Mouse (Mus musculus) forebrain, postnatal 0 days (tissue): ENCODE data around the gene Ryr2. TPM values are rescaled to one million over a fixed set of nuclear protein-coding genes. Genes with fewer than 3 reads are reported as not detected.
A peak's percentile ranks its signal among the peaks of the same experiment; 100 is the strongest.

Experiments
- ATAC-seq: fragments of 200-750 bp; cut with Nextera tagmentation; 2 replicates; pipeline ENCODE4 v1.8.0; 2017; ENCODE audit warnings: mild to moderate bottlenecking, moderate library complexity
- DNase-seq: peaks from one replicate; pipeline ENCODE4 v3.0.0-alpha.2; 2015
- H3K27ac ChIP-seq: fragments of 300-500 bp; sonication (generic); 2 replicates; pipeline ENCODE4 v1.5.1; 2014; ENCODE audit warnings: low read depth, mild to moderate bottlenecking, antibody characterized with exemption, low read length, moderate library complexity, mixed read lengths
- H3K27me3 ChIP-seq: fragments of 300-500 bp; sonication (generic); 2 replicates; pipeline ENCODE4 v1.6.1; 2014; ENCODE audit warnings: mild to moderate bottlenecking, low read length, mixed read lengths; ENCODE audit not compliant: insufficient read depth
- H3K36me3 ChIP-seq: fragments of 300-500 bp; sonication (generic); 2 replicates; pipeline ENCODE4 v1.6.1; 2014; ENCODE audit warnings: mild to moderate bottlenecking, moderate library complexity; ENCODE audit not compliant: insufficient read depth
- H3K4me1 ChIP-seq: fragments of 300-500 bp; sonication (generic); 2 replicates; pipeline ENCODE4 v1.6.1; 2014; ENCODE audit warnings: antibody characterized with exemption; ENCODE audit not compliant: insufficient read depth
- H3K4me2 ChIP-seq: fragments of 300-500 bp; sonication (generic); 2 replicates; pipeline ENCODE4 v1.6.1; 2014; ENCODE audit warnings: low read depth, mild to moderate bottlenecking, moderate library complexity
- H3K4me3 ChIP-seq: fragments of 300-500 bp; sonication (generic); 2 replicates; pipeline ENCODE4 v1.5.1; 2014; ENCODE audit warnings: low read depth, low read length, mixed read lengths
- H3K9ac ChIP-seq: fragments of 300-500 bp; sonication (generic); 2 replicates; pipeline ENCODE4 v1.6.1; 2014; ENCODE audit warnings: mild to moderate bottlenecking
- H3K9me3 ChIP-seq: fragments of 300-500 bp; sonication (generic); 2 replicates; pipeline ENCODE4 v1.6.1; 2016; ENCODE audit warnings: low read length
- CTCF ChIP-seq: sonication (generic); IDR thresholded peaks from 2 replicates; pipeline ENCODE4 v1.5.1; 2016; ENCODE audit warnings: antibody characterized with exemption, control low read depth, low read depth
- WGBS: fragments of 180-500 bp; shearing (Covaris S2); extraction: QIAGEN DNeasy Blood & Tissue Kit; methylation state at CpG from one replicate; pipeline ENCODE4 v1.1.7; 2014; 5-methylcytosine and 5-hydroxymethylcytosine counted together
- polyA plus RNA-seq: library from polyadenylated mRNA; unstranded; fragments of >200 nt; fragmentation: Nextera tagmentation; extraction: Ambion mirVana; gene quantifications from 2 replicates; pipeline ENCODE4 v1.2.1, GENCODE M21; 2015
- total RNA-seq: library from RNA; depleted of rRNA; stranded (reverse); fragments of >200 nt; gene quantifications from 2 replicates; pipeline ENCODE4 v1.2.3, GENCODE M21; 2014

The Ryr2 gene
- total and polyA plus RNA-seq, 2 experiments from 2014 or later, result 2.1 to 22.8 TPM

DNA sequence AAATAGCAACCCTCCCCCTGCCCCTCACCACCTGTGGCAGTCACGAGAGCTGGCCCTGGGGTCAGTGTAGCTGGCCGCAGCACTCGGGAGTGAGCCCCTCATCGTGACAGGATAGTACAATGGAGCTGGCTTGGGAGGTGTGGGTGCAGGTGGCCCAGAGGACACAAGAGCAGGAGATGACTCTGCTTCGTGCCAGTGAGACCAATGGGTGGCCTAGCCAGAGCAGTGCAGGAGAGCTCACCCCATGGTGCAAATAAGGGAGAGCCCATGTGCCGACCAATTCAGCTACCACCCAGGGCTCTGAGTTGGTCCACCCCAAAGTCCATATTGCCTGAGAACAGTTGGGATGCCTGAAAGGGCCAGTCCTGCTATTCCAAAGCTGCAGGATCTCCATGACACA, 31.8 kb downstream of the Ryr2 start:
- no peak overlapping the region for H3K27ac ChIP-seq
- no peak overlapping the region for H3K4me2 ChIP-seq
- no peaks in the 10 kb centered on the region for H3K9me3 ChIP-seq
- ATAC-seq (no peak), DNase-seq (no peak)
- no peaks in the 10 kb centered on the region for H3K36me3 ChIP-seq
- no peaks in the 10 kb centered on the region for H3K4me1 ChIP-seq
- WGBS, result 90% methylated on average over 6 of the region's 6 CpGs
- no peak for TF ChIP-seq CTCF
- H3K4me3 ChIP-seq, result no peak overlapping the region
- H3K9ac ChIP-seq, result no peak overlapping the region
- H3K27me3 ChIP-seq, result no peaks in the 10 kb centered on the region

DNA sequence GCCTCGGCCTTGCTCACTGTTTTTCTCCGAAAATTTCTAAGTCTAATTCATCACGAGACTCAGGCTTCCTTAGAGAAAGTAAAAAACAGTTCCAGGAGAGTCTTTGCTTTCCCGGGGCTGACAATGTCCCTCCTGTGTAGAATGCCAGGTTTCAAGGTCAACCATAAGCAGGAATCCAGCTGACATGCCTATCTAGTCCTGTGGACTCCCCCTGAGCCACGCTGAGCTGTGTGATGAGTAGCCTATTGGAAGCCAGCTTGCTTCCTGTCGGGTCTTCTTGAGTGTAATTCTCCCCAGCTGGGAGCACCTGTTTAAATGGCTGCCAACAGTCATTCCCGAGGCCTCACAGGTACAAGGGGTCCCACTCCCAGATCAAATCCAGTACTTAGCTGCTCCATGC, 34.2 kb downstream of the Ryr2 start:
- Histone ChIP-seq H3K4me2 (no peak overlapping the region), H3K9ac (no peak overlapping the region), H3K36me3 (no peaks in the 10 kb centered on the region), H3K27ac (no peak overlapping the region), H3K4me3 (no peak overlapping the region), H3K27me3 (no peaks in the 10 kb centered on the region), H3K9me3 (no peaks in the 10 kb centered on the region), H3K4me1 (no peaks in the 10 kb centered on the region)
- WGBS, result 52% methylated on average over 7 of the region's 7 CpGs
- ATAC-seq (no peak; the same call in 1 of the 2 replicates), DNase-seq (no peak)
- no peak for TF ChIP-seq CTCF

DNA sequence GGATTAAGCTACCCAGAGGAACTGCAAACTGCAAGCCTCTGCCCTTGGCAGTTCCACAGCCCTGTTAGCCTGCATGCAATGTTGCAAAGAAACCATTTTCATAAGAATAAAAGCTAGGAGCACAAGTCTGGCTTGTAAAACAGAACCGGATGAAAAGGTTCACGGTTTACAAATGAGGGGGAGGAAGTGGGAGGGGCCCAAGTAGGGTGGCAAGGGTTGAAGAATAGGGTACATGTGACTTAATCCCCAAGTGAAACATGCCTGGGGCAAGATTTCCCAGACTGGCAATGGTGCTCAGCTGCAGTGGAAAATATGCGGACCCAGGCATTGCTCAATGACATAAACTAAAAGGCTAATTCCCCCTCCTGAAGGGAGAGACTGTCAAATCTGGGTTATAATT, 34.6 kb downstream of the Ryr2 start:
- Histone ChIP-seq H3K9me3 (no peaks in the 10 kb centered on the region), H3K9ac (no peak overlapping the region), H3K4me1 (no peaks in the 10 kb centered on the region), H3K4me2 (no peak overlapping the region), H3K27me3 (no peaks in the 10 kb centered on the region), H3K36me3 (no peaks in the 10 kb centered on the region), H3K4me3 (no peak overlapping the region), H3K27ac (no peak overlapping the region)
- no peak for DNase-seq
- WGBS, result 14% methylated on average over 3 of the region's 3 CpGs
- ATAC-seq, result peak; percentile 56
- no peak for TF ChIP-seq CTCF

DNA sequence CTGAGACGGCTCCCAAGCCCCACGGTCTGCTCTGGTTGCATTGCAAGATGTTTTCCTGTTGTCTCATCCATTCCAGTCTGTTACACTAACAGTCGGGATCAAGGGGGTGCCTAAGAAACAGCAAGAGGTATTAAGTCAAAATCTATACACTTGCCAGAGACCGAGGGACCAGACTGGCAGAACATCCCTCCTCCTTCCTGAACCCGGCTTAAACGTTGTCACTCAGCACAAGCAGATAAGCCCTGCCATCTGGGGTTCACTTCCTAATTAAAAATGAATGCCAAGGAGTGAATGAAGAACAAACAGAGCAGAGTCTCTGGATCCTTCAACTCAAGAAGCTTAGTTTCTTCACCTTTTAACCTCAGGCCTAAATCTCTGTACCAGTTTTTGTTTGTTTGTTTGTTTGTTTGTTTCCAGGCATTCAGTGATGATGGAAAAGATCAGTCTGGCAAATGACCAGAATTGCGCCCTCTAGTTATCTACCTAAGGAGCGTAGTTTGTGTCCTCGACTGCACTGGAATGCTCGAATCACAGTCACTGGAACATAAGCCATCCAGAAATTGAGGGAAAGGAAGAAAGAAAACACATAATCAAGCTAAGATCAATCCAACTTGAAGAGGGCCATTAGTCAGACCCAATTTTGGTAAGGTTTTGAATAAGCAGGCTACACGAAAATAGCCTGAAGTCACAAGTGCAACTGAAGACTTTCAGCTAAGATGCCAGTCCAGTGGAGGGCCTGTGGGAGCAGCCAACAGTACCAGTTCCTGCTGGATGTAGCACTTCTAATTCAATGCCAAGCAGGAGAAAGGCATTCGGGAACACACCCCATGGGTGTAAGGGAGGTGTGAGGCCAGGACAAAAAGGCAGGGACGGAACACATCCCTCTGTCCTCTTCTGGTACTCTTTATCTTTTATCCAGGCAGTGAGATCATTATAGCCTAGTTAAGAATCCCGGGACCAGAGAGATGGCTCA, 36.3 kb downstream of the Ryr2 start:
- Histone ChIP-seq H3K9me3 (no peaks in the 10 kb centered on the region), H3K4me2 (no peak overlapping the region), H3K36me3 (no peaks in the 10 kb centered on the region), H3K4me1 (no peaks in the 10 kb centered on the region), H3K27ac (no peak overlapping the region), H3K27me3 (no peaks in the 10 kb centered on the region), H3K4me3 (no peak overlapping the region), H3K9ac (no peak overlapping the region)
- ATAC-seq, result peak; percentile 46
- DNase-seq, result no peak
- no peak for TF ChIP-seq CTCF
- WGBS, result 73% methylated on average over 14 of the region's 14 CpGs

DNA sequence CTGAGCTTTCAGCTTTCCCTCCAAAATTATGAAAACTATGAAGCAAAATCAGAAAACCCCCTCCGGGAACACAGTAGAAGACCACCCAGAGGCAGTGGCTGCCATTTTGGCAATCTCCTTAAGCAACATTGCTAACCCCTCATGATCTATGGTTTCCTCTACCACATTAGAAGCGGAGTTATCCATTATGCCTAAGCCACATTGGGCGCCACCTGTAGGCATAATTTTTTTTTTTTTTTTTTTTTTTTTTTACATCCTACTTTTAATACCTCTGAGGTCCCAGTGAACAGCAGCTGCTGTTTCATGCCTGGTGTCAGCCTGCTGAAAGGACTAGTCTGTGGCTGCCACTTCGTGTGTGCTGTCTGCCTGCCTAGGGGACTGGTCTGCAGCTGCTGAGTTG, 42.2 kb downstream of the Ryr2 start:
- DNase-seq (no peak), ATAC-seq (no peak)
- no peaks in the 10 kb centered on the region for H3K27me3 ChIP-seq
- H3K9ac ChIP-seq, result no peak overlapping the region
- no peaks in the 10 kb centered on the region for H3K36me3 ChIP-seq
- H3K27ac ChIP-seq, result no peak overlapping the region
- TF ChIP-seq CTCF, result no peak
- H3K4me1 ChIP-seq, result no peaks in the 10 kb centered on the region
- WGBS, result 79% methylated on average over 4 of the region's 4 CpGs
- H3K9me3 ChIP-seq, result no peaks in the 10 kb centered on the region
- H3K4me3 ChIP-seq, result no peak overlapping the region
- no peak overlapping the region for H3K4me2 ChIP-seq

DNA sequence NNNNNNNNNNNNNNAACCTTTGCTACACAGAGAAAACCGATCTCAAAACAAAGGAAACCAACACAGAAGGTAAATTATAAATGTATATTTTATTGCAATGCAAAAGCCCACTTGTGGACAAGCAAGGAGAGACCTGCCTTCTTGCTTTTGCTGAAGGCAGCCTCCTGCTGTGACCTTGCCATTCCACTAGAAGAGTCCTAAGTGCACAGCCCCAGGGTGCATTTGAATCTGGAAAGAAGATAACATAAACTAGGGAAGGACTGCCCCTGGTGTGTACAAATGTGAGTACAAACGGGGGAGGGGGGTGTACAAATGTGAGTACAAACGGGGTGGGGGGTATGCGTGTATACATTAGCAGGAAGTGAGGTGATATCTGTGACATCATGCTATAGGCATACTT, 43.2 kb downstream of the Ryr2 start:
- Histone ChIP-seq H3K4me3 (no peak overlapping the region), H3K36me3 (no peaks in the 10 kb centered on the region), H3K9ac (no peak overlapping the region), H3K9me3 (no peaks in the 10 kb centered on the region), H3K27me3 (no peaks in the 10 kb centered on the region), H3K27ac (no peak overlapping the region), H3K4me1 (no peaks in the 10 kb centered on the region), H3K4me2 (no peak overlapping the region)
- no peak for DNase-seq
- 83% methylated on average over 4 of the region's 4 CpGs for WGBS
- ATAC-seq, result no peak
- TF ChIP-seq CTCF, result no peak

DNA sequence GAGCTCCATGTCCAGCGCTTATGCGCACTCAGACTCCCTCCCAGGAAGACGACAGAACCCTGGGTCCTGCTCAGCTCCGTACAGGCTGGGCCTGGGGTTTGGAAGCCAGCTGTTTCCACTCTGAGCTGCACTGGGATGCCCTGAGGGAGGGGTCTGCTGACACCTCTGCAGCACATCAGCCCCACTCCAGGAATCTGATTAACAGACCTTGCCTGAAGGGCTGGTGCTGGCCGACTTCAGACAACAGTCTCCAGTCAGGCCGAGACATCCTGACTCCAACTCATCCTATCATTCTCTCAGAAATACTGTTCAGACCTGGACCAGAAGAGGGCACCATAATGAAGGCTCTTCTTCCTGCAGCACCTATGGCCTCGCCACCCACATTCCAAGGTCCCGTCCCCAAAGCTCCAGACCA, 49.4 kb downstream of the Ryr2 start:
- Histone ChIP-seq H3K9me3 (no peaks in the 10 kb centered on the region), H3K36me3 (no peaks in the 10 kb centered on the region), H3K9ac (no peak overlapping the region), H3K4me2 (no peak overlapping the region), H3K27ac (no peak overlapping the region), H3K27me3 (no peaks in the 10 kb centered on the region), H3K4me1 (no peaks in the 10 kb centered on the region), H3K4me3 (no peak overlapping the region)
- ATAC-seq (0 out of 2 replicates have a peak, but pooled peaks have one; percentile 23), DNase-seq (no peak)
- WGBS, result 72% methylated on average over 8 of the region's 8 CpGs
- TF ChIP-seq CTCF, result peak; percentile 28
